Mouse (Mus musculus) cerebellum, postnatal 4 days (tissue): Measurements from ENCODE around the gene Cenpu.

Experiments used
- DNase-seq, 2 experiments: peaks; one replicate each; pipeline ENCODE4 v3.0.0; 2022; ENCODE audit warnings: low spot score in 2 of 2, mixed read lengths in 1 of 2

Gene Cenpu

DNA sequence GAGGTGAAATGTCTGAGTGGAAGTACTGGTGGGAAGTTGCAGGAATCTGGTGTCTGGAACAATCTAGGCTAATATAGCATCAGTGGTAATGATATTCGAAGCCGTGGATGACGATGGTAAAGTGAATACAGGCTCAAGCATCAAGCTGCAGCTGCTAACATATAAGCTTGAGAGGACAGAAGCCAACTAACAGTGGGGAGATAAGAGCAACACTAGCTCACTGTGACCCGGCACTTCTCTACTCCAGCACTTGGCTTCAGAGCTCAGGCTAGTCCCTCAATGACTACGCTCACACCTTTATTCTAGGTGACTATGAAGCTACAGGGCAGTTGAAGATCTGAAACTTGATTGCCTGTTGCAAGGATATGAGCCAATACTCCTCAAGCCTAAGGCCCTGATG, 46.9 kb downstream of the Cenpu start:
- DNase-seq, result no peak

DNA sequence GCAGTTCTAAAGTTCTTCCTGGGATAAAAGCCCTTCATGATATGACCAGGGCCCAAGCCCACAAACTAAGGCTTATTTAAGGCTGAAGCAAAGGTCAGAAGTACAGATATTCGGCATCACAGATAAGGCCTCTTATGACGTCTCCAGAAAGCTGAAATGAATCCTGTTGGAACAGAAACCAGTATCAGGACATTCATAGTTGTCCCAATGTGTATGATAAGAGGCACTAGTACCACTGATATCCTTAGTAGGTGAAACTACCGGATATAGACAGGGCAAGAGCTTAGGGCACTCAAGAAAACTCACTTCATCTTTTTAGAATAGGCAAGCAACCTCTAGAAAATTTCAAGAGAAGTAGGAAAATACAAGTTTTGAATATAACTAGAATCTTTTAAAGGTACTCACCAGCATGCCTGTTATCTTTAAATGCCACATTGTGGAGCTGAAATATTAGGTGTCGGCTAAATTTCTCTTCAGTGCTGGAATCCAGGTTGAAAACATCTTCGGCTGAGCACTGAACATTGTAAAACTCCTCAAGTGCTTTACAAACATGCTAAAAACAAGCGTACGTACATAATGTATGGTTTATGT, 47.6 kb downstream of the Cenpu start:
- no peak for DNase-seq

DNA sequence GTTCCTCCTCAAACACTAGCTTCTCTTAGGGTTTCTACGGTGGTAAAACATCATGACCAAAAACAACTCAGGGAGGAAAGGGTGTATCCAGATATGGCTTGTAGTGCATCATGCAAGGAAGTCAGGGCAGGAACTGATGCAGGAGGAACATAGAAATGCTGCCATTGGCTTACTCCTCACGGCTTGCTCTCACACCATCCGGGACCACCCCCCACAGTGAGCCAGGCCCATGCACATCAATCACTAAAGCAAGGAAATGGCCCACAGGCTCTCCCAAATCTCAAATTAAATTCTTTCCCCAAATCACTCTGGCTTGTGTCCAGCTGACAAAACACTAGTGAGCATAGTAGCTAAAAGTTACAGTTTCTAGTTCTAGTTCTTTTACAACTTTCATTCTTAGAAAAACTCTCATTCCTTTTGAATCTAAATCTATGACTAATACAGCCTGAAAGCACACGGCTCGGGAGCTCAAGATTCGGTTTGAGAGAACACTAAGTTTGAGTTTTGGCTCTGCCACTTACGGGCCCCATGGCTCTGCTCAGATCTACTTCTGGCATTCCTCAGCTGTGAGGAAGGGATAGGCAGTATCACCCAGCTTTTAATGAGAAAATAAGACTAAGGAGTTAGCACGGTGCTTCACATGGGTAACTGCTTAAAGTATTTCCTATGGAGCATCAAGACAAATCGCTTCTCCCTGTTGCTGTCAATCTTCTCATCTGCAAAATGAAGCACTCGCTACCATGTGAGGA, 49.3 kb downstream of the Cenpu start:
- no peak for DNase-seq

DNA sequence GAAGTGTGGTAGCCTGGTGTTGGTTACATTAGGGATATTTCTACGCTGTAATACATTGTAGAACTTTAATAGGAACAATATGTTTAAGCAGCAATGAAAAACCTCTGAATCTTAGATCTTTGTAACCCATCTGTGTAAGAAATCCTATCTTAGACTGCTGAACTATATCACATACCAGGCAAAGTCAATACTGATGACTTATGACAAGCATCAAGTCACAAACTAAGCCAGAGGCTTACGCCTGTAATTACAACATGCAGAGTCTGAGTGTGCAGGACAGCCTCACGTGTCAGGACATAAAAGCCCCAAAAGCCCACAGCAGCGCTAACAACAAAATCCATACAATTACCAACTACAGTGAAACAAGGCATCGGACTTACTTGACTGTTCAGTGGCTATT, 51.8 kb downstream of the Cenpu start:
- DNase-seq, result no peak

DNA sequence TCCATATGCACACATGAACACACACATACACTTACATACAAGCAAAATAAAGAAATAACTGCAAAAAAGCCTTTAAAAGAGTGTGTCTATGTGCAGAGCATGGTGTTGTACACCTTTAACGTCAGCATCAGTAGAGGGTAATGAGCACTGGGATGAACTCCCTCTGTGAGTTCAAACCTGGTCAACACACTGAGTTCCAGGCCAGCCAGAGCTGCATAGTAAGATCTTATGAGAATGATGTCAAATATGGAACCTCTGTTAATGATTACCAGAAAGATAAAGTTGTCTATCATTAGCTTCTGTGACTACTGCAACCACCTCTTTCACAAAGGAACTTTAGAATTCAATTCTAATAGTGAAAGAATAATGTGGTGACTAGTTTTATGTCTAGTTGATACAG, 55.1 kb downstream of the Cenpu start:
- no peak for DNase-seq

DNA sequence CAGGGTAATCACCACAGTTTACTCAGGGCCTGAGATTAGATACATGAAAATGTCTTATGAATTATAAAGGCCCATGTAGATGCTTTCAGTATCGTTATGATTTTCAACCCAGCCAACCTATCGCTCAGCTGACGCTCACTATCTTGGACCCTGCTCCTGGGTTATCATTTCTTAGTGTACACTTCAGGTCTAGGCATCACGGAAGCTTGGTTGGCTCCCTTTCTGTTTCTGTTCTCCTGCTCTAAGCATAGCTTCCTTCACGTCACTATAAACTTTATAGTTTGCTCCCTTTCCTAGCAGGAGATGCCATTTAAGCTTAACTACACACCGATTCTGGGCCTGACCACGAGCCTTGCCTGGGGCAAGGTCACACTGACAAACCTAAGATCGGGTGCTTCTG, 59.7 kb downstream of the Cenpu start:
- no peak for DNase-seq

DNA sequence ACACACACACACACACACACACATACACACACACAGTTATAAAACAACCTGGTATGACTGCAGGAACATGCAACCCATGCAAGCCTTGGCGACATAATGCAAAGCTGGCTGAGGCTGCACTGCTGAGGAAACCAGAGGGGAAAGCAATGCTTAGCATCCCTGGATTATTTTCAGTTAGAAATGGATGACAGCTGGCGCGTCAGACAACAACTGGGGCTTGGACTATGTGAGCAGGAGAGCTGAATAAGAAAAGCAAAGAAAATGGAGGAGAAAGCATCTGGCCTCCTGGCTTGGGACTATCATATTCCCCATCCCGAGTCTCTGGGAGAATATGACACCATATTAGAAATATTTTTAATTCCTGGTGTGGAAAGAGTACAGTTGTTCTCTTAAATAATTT, 61.1 kb downstream of the Cenpu start:
- no peak for DNase-seq

DNA sequence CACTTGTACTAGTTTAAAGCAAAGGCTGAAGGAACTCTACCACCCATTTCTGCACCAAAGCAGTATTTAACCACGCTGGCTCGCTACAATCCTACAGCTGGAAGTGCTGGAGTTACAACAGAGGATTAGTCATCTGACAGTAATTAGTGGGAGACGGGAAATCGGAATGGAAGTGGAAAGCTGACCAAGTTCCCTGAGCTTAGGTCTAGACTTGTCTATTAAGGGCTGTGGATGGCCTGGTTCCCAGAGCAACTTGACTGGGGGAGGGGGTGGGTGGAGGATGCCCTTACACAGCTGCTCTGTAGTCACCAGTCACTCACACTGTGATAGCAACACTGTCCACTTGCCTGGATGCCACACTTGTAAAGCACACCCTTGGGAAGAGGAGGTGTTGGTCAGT, 61.5 kb downstream of the Cenpu start:
- DNase-seq, result no peak

DNA sequence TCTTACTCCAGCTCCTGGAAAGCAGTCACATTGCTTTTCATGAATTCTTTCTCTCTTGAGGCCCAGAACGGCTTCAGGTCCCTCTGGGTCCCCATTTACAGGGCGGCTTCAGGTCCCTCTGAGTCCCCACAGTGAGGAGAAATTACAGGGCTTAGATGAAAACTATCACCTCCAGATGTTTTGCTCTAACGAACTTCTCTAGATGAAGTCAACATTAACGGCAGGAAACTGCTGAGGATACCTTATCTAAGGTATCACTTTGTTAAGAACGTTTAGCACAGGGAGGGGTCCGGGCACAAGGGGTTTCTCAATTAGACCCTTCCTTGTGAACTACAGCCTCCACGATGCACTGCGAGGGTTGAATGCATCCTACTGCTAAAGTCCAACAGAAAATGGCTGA, 64.1 kb downstream of the Cenpu start:
- no peak for DNase-seq

DNA sequence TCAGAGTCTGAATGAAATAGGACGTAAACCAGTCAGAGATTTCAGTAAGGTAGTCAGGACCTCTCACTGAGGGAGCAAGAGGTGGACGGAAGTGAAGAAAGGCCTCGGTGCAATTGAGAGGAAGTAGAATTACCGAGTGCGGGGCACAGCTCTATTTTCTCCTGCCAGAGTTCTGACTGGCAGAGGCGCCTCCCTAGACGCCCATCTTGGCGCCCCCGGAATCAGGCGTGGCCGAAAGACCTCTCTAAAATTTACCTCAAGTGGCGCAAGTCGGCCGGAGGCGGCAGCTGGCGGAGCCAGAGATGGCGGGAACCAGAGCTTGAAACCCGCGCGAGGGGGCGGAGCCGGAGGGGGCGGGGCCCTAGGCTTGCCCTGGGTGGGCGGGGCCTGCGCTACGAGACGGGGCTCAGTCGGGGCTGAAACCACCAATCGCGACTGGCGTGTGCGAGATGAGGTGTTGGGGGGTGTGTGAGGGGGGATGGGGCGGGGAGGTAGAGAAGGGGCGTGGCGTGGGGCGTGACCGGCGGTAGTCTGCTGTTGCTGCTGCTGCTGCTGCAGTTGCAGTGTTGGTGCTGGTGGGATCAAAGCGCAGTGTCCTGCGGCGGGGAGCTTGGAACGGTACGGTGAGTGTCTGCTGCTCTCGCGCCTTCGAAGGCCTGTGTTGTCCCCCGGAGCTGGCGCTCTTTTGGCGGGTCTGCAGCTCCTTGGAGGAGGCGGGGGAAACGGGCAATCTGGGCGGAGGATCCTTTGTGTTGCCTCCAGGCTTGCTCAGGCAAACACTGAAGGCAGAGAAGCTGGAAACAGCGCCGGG, 65.3 kb downstream of the Cenpu start, which contains the start of the genes Primpol and Casp3:
TSS of gene Primpol (minus strand) at position 334 of the 811 bp plus-strand sequence.
TSS of gene Casp3 (plus strand) at position 413 of the 811 bp plus-strand sequence.
- DNase-seq, result peak; percentile 92 to 98

DNA sequence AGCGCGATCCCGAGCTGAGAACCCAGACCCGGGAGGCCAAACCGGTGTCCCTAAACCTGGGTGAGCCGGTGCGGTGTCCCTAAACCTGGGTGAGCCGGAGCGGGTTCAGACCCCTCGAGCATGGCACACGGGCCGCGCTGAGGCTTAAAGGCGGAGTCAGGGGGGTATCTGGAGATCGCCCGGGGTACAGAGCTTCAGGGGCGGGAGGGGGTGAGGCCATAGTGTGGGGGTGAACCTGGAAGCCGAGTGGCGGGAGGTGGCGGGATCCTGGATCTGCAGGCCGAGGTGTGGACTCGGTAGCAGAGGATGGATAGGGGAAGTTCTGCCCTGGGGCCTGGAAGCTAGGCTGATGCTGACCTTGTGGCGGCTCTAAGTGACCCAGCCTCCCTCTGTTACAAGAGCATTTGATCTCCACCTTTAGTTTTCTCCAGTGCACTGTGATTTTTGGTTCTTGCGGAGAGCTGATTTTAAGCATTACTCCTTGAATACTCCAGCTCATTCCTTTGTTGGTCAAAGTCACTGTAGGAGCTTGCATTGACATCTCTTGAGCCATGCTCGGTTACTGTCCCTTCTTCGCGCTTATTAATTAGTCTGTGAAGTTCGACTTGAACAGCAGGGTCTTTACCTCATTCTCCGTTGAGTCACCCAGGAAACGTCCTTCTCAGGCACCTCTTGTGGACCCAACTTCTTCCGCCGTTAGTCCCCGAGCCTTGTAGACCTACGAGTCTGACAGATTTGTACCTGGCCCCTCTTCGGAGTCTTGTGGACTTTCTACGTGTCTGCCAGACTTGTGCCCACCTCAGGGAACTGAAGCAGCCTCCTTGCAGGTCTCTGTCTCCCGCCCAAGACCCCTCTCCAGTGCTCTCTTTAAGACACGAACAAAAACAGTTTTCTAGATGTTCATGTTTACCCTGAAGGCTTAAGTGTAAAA, 66.1 kb downstream of the Cenpu start:
- DNase-seq, result no peak

DNA sequence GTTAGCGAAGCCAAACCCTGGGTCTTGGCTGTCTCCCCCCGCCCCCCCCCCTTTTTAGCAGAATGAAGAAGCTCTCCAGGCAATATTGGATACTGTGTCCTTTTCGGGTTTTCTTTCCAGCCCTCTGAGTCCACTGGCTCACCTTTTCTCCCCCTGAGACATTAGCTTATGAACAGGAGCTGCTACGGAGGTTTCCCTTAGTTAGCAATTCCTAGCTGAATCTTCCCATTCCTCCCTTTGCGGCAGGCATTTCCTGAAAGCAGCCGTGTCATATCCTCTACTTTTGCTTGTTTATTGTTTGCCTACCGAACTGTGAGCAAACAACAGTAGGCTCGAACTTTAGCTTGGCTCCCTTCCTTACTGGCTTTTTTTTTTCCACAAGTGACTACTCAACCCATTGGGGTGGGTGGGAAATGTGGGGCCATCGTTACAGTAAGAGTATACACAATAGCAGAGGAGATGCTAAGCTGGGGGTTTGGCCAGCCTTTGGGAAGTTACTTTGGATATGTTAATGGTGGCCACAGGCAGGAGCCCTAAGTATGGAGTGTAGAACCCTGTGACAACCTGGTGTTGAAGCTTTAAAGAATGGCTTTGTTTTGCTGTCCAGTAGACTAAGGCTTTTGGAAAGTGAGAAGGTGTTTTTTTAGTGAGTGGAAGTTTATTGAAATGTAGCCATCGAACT, 67.0 kb downstream of the Cenpu start:
- DNase-seq, result no peak

DNA sequence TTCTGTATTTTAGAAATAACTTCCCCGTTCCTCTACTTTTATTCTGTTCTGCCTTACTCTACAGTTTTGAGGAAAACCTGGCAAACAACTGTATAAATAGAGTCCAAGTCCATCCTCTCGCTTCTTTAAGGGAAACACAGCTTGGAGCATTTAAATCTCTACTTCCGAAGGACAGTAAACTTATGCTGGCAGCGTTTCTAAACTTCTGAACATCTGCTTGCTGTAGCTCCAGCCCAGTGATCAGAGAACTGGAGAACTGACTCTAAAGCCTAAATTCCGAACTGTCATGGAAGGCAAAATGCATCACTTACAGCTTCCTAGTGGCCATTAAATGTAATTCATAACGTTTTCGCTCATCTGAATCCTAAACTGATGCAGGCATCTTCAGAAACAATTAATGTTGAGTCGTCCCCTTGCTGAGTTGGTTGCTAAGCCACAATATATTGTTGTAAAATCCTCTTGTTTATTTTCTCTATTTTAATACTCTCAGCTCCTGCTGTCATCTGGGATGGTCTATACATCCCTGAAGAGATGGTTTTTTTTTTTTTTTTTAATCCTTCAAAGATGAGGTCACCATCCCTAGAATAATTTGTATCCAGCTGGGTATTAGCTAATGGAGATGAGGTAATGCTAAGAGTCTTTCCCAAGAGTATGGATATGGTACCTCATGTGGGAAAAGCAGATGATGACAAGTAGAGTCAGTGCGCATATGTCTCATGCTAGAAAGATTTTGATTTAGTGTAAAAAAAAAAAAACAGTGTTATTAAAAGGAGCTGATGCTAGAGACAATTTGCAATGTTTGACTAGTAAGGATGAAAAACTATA, 70.8 kb downstream of the Cenpu start:
- DNase-seq, result no peak

DNA sequence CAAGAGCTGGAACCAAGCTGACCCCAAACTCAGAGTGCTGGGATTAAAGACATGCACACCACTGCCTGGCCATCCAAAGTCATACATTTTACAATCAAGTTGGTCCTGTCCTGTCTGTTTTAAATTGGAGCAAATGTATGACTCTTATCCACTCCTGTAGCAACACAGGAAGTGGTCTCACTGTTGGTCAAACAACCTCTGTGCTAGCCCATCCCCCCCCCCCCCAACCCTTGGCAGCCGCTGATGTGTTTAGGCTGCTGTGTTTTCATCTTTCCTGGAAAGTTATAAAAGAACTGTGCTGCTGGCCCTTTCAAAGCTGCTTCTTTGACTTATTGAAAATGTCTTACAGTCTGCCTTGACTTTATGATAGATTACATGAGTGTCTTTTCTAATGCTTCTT, 73.3 kb downstream of the Cenpu start:
- DNase-seq, result no peak

DNA sequence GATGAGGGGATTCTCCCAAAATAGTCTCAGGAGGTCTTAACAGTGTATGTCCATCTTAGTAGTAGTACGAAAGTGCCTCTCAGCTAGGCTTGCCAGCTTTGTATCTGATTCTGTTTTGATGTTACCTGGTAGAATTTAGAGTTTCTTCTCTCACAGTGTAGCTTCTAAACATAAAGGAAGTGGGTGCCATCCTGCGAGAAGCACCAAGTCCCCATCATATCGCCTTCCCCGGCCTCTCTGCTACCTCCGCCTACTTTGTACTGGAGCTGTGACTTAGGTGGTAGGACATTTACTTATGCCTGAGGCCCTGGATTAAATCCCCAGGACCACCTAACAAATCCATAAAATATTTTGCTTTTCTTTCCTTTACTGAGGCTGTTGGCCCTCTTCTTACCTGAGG, 74.8 kb downstream of the Cenpu start:
- DNase-seq, result no peak

DNA sequence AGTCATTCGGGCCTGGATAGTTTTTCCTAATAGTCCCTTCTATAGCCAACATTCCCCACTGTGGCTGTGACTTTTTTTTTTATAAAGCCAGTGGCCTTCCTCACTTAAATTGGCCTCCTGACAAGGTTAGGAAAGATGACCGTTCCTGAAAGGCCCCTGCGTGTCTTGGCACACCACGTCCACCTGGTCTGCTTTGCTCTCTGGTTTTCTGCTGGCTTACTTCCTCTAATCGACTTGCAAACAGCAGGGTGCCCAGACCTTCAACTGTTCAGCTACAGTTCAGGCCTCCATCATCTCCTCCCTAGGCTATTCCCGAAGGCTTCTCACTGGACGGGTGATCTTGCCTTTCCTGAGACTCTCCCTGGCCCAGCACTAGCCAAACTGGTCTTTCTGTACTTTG, 76.1 kb downstream of the Cenpu start:
- DNase-seq, result no peak

DNA sequence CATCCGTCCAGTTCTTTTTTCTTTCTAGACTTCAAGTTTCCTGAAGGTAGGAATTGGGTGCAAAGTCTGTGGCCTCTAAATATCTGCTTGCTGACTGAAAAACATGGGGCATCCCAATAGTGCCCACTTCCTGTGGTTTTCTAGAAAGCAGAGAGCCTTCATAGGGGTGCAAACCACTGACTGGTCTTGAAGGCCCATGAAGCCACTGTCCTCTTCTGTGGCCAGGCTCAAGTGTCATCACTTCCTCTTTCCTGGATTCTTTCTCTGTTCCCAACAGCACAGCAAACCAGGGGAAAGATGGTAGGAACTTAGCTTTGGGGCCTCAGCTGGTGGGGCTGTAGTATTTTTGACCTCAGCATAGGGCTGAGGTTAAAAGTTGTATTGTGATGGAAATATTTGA, 76.8 kb downstream of the Cenpu start:
- DNase-seq, result no peak
